Mouse (Mus musculus): Measurements from ENCODE around the gene Ahsa2.

DNA sequence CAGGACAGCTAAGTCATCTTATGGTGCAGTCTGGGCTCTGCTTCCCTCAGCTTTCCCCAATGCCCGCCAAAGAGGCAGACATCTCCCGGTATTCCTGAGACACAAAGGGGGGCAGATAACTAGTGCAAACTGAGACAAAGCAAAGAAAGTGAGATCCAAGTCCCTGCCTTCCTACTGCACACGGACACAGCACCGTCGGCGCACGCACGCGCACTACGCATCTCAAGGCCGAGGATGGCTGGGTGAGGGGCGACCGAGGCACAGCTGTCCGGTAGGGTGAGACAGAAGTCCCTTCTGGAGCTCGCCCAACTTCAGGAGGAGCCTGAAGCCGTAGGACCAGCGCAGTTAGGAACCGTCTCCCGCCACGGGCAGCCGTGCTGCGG lies 504 bp downstream of the Ahsa2 start:
- TF ChIP-seq CTCF (IDR thresholded peaks at IDR 0.05) (no peak), EP300 (IDR thresholded peaks at IDR 0.05) (no peak)

Measured in lung, postnatal 0 days (tissue).